In the genomic region with DNA sequence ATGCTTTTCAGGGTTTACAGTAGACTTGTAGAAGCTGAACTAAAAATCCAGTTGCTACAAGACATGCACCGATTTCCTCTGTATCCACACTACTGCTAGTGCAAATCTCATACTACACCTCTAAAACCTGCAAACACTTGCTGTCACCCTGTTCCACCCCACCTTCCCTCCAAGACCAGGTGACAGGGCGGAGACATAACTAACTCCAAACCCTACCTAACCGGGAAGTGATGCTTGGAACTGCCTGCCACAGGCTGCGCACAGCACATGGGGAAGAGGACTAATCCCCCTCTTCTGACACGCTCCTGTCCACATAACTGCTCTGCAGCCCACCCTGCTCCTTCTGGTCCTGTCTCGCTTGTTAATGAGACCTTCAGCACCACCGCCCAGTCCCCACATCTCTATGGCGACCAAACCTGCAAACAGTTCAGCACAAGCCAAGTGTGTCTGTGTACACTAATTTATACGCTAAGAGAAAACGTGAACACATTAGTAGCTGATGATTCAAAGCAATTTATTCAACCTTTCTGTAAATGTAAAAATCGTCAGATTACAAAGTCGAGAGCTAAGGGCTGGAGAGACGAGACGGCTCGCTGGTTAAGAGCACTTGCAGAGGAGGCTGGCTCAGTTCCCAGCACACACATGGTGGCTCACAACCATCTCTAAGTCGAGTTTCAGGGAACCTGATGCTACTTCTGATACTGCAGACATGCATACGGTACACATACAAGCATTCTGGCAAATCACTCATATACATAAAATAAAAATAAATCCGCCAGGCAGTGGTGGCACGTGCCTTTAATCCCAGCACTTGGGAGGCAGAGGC, we compare ENCODE assay signal across 11 mouse cellular contexts. TPM values are rescaled to one million over a fixed set of nuclear protein-coding genes. Genes with fewer than 3 reads are reported as not detected.
DNase-seq lines count a peak whose midpoint lies in the region; ATAC-seq and TF ChIP-seq lines count a peak whose summit lies in the region.
"Had no signal": no experiment of that assay in that cellular context is flagged by ENCODE, and none has a peak within 500 bp of the region (broad histone marks: within the 10 kb centered on the region; RNA-seq: fewer than 3 reads in every experiment).

No protein-coding gene starts in this region.

- H3K9me3 ChIP-seq in stomach, postnatal 0 days (ENCODE audit: control insufficient read depth, low read length): no peaks in the 10 kb centered on the region
- H3K9me3 ChIP-seq: heart, embryonic 15.5 days had no signal

- H3K36me3 ChIP-seq in stomach, postnatal 0 days (ENCODE audit: control insufficient read depth, insufficient read depth, low read length): no peaks in the 10 kb centered on the region
- H3K36me3 ChIP-seq: heart, embryonic 15.5 days had no signal

- no peak overlapping the region for H3K4me2 ChIP-seq in stomach, postnatal 0 days (replicated peaks; ENCODE audit: low read depth)
- H3K4me2 ChIP-seq: heart, embryonic 15.5 days; liver, embryonic 11.5 days had no signal

- no peak for TF ChIP-seq EP300 in stomach, postnatal 0 days (optimal IDR thresholded peaks at IDR 0.05)

- 35% methylated on average over 19 of the region's 19 CpGs for WGBS in cerebellum, adult 2 months
- WGBS in stomach, postnatal 0 days: 40% methylated on average over 19 of the region's 19 CpGs

- peak; percentile 63 for ATAC-seq in stomach, postnatal 0 days (ENCODE audit: low FRiP score, low TSS enrichment)
- ATAC-seq in megakaryocyte, adult 5-6 weeks (ENCODE audit: poor library complexity, severe bottlenecking): no peak

- H3K9ac ChIP-seq in stomach, postnatal 0 days (ENCODE audit: low read length): no peak overlapping the region
- H3K9ac ChIP-seq: heart, embryonic 15.5 days had no signal

- no peak for TF ChIP-seq POLR2A in cerebellum, adult 2 months (IDR thresholded peaks at IDR 0.05; ENCODE audit: borderline replicate concordance, insufficient read depth, low read length)

- H3K4me1 ChIP-seq in cerebellum, adult 2 months (ENCODE audit: control insufficient read depth, insufficient read depth, low read length): peaks cover 36% of the 10 kb centered on the region
- H3K4me1 ChIP-seq in stomach, postnatal 0 days (replicated peaks; ENCODE audit: control insufficient read depth, insufficient read depth): peaks cover 8% of the 10 kb centered on the region

- H3K4me3 ChIP-seq in cerebellum, adult 2 months (replicated peaks; ENCODE audit: insufficient read depth, low read depth, low read length): no peak overlapping the region
- no peak overlapping the region for H3K4me3 ChIP-seq in stomach, postnatal 0 days (ENCODE audit: low read depth, low read length)
- H3K4me3 ChIP-seq: heart, embryonic 15.5 days had no signal

- no peak for TF ChIP-seq CTCF in cerebellum, adult 2 months (IDR thresholded peaks at IDR 0.05; ENCODE audit: borderline replicate concordance, insufficient read depth, low read depth, low read length)
- no peak for TF ChIP-seq CTCF in stomach, postnatal 0 days (IDR thresholded peaks at IDR 0.05; ENCODE audit: low read depth)

- H3K27me3 ChIP-seq in cerebellum, adult 2 months (ENCODE audit: control insufficient read depth, insufficient read depth, low read length): no peaks in the 10 kb centered on the region
- no peaks in the 10 kb centered on the region for H3K27me3 ChIP-seq in stomach, postnatal 0 days (ENCODE audit: control insufficient read depth, insufficient read depth, low read length)
- H3K27me3 ChIP-seq: heart, embryonic 15.5 days had no signal

- no peak overlapping the region for H3K27ac ChIP-seq in cerebellum, adult 2 months (ENCODE audit: insufficient read depth, low read length)
- no peak overlapping the region; the same call in 1 of the 2 replicates for H3K27ac ChIP-seq in stomach, postnatal 0 days (replicated peaks)
- H3K27ac ChIP-seq: heart, embryonic 15.5 days had no signal

- DNase-seq in cerebellum, adult 2 months: peak; percentile 44 to 45
- DNase-seq in cerebellum, adult 9-11 months: no peak
- peak; percentile 48 for DNase-seq in layer of hippocampus, adult 11-12 months (ENCODE audit: low spot score)
- no peak for DNase-seq in layer of hippocampus, postnatal 10 days (ENCODE audit: low spot score in 2 of 2)
- peak; percentile 63 to 71 for DNase-seq in right cerebral cortex, postnatal 10 days (ENCODE audit: low spot score in 2 of 2)
- no peak for DNase-seq in right cerebral cortex, postnatal 25 days
- peak; percentile 69 for DNase-seq in stomach, postnatal 0 days (ENCODE audit: low spot score)
- DNase-seq: kidney, adult 8-10 months had no signal

RNA-seq across cellular contexts. Expression of a gene that starts 21.7 kb away (rescaled TPM):
- 123 and 132 TPM in 2 replicates for polyA plus RNA-seq in cerebellum, adult 2 months (2012; rRNA removed)
- total RNA-seq in layer of hippocampus, postnatal 10 days (2021): 100 to 1,000 TPM; 113 to 119 TPM
- 14.4 and 15.8 TPM in 2 replicates for polyA plus RNA-seq in stomach, postnatal 0 days (2015; fragmentation: Nextera tagmentation; extraction: Ambion mirVana)
- 31.7 and 41.1 TPM in 2 replicates for total RNA-seq in megakaryocyte, adult 5-6 weeks (2015)
- total RNA-seq in megakaryocyte, adult 5-6 weeks (2017): 22.4 and 26.3 TPM in 2 replicates

RNA-seq across cellular contexts. Expression of a gene that starts 49.9 kb away (rescaled TPM):
- polyA plus RNA-seq in cerebellum, adult 2 months (2012; rRNA removed): 0.54 and 0.74 TPM in 2 replicates
- not detected for total RNA-seq in layer of hippocampus, postnatal 10 days (2021)
- polyA plus RNA-seq in stomach, postnatal 0 days (2015; fragmentation: Nextera tagmentation; extraction: Ambion mirVana): 6.3 and 7.7 TPM in 2 replicates
- total RNA-seq in megakaryocyte, adult 5-6 weeks (2015): not detected in 2 replicates
- not detected in 2 replicates for total RNA-seq in megakaryocyte, adult 5-6 weeks (2017)
- polyA plus RNA-seq: liver, embryonic 11.5 days had no signal

Comparison
In these comparisons a context has a peak if more than half of its experiments do, and no peak if none do; other contexts are left out.
1. DNase-seq: peak in cerebellum, adult 2 months (2 of 2), layer of hippocampus, adult 11-12 months (single experiment), right cerebral cortex, postnatal 10 days (2 of 2) and stomach, postnatal 0 days (single experiment); none in cerebellum, adult 9-11 months (single experiment), layer of hippocampus, postnatal 10 days (0 of 2) and right cerebral cortex, postnatal 25 days (single experiment).